Mouse (Mus musculus) heart, embryonic 14.5 days (tissue): Measurements from ENCODE around the gene Rgs6. TPM values are rescaled to one million over a fixed set of nuclear protein-coding genes. Genes with fewer than 3 reads are reported as not detected.
A peak's percentile ranks its signal among the peaks of the same experiment; 100 is the strongest.

Experiments used
- ATAC-seq: fragments of 200-750 bp; cut with Nextera tagmentation; 2 replicates; pipeline ENCODE4 v1.8.0; 2017; ENCODE audit warnings: low read depth, moderate TSS enrichment; ENCODE audit not compliant: insufficient number of reproducible peaks, insufficient read depth, low FRiP score
- H3K27ac ChIP-seq, 2 experiments: fragments of 200-500 bp in 1 of 2; fragments of 300-500 bp in 1 of 2; sonication (generic) in 1 of 2; replicated peaks in 1 of 2; 2 replicates each; pipeline ENCODE4 v1.5.1; 2012 to 2014; ENCODE audit warnings: low read depth in 2 of 2, low read length in 2 of 2, control low read depth in 1 of 2, mild to moderate bottlenecking in 1 of 2, mixed read lengths in 1 of 2; ENCODE audit not compliant: control insufficient read depth in 1 of 2, insufficient read depth in 1 of 2
- H3K27me3 ChIP-seq: fragments of 300-500 bp; sonication (generic); 2 replicates; pipeline ENCODE4 v1.6.1; 2014; ENCODE audit warnings: mild to moderate bottlenecking, low read length, control low read depth; ENCODE audit not compliant: control insufficient read depth, insufficient read depth
- H3K36me3 ChIP-seq: fragments of 300-500 bp; sonication (generic); 2 replicates; pipeline ENCODE4 v1.6.1; 2014; ENCODE audit warnings: mild to moderate bottlenecking, control low read depth, low read length, mixed read lengths; ENCODE audit not compliant: control insufficient read depth, insufficient read depth
- H3K4me1 ChIP-seq, 2 experiments: fragments of 200-500 bp in 1 of 2; fragments of 300-500 bp in 1 of 2; sonication (generic) in 1 of 2; 2 replicates each; pipeline ENCODE4 v1.6.1; 2012 to 2014; ENCODE audit warnings: low read length in 2 of 2, control low read depth in 1 of 2, mixed read lengths in 1 of 2; ENCODE audit not compliant: control insufficient read depth in 2 of 2, insufficient read depth in 2 of 2
- H3K4me2 ChIP-seq: fragments of 300-500 bp; sonication (generic); 2 replicates; pipeline ENCODE4 v1.6.1; 2014; ENCODE audit warnings: mild to moderate bottlenecking, low read length
- H3K4me3 ChIP-seq, 2 experiments: fragments of 200-500 bp in 1 of 2; fragments of 300-500 bp in 1 of 2; sonication (generic) in 1 of 2; 2 replicates each; pipeline ENCODE4 v1.5.1; 2012 to 2014; ENCODE audit warnings: low read length in 2 of 2, mild to moderate bottlenecking in 2 of 2, control low read depth in 1 of 2, low read depth in 1 of 2, moderate library complexity in 1 of 2; ENCODE audit not compliant: control insufficient read depth in 1 of 2, insufficient read depth in 1 of 2
- H3K9ac ChIP-seq: fragments of 300-500 bp; sonication (generic); 2 replicates; pipeline ENCODE4 v1.6.1; 2014; ENCODE audit warnings: mild to moderate bottlenecking, low read length
- H3K9me3 ChIP-seq: fragments of 300-500 bp; sonication (generic); 2 replicates; pipeline ENCODE4 v1.6.1; 2016; ENCODE audit warnings: low read length, control low read depth; ENCODE audit not compliant: control insufficient read depth
- WGBS: fragments of 180-500 bp; shearing (Covaris S2); extraction: QIAGEN DNeasy Blood & Tissue Kit; methylation state at CpG from one replicate; pipeline ENCODE4 v1.1.7; 2014; 5-methylcytosine and 5-hydroxymethylcytosine counted together
- polyA plus RNA-seq: library from polyadenylated mRNA; unstranded; fragments of >200 nt; fragmentation: Nextera tagmentation; extraction: Ambion mirVana; gene quantifications from 2 replicates; pipeline ENCODE4 v1.2.1, GENCODE M21; 2014

Gene Rgs6
- polyA plus RNA-seq, 1 experiment from 2014 or later: 17.8 TPM

GRCm38 (mm10) chr12:82698886-82699527, 110.9 kb downstream of the Rgs6 start:
- peaks cover 0 to 2% of the 10 kb centered on the region in 2 experiments; a peak in 1 of 4 replicates for H3K4me1 ChIP-seq
- no peak for ATAC-seq
- H3K36me3 ChIP-seq: no peaks in the 10 kb centered on the region
- H3K4me2 ChIP-seq: no peak overlapping the region
- H3K4me3 ChIP-seq: no peak overlapping the region
- H3K9me3 ChIP-seq: no peaks in the 10 kb centered on the region
- H3K27ac ChIP-seq: no peak overlapping the region
- H3K9ac ChIP-seq: no peak overlapping the region
- H3K27me3 ChIP-seq: no peaks in the 10 kb centered on the region
- 79% methylated on average over 12 of the region's 12 CpGs for WGBS

- no peaks in the 10 kb centered on the region for H3K36me3 ChIP-seq
- 74% methylated on average over 3 of the region's 3 CpGs for WGBS
- H3K27me3 ChIP-seq: no peaks in the 10 kb centered on the region
- H3K4me1 ChIP-seq: peaks cover 0 to 2% of the 10 kb centered on the region in 2 experiments; a peak in 1 of 4 replicates
- H3K9me3 ChIP-seq: no peaks in the 10 kb centered on the region
- no peak overlapping the region for H3K4me2 ChIP-seq
- H3K4me3 ChIP-seq: no peak overlapping the region
- no peak overlapping the region for H3K9ac ChIP-seq
- ATAC-seq: no peak
- no peak overlapping the region for H3K27ac ChIP-seq
Measured at GRCm38 (mm10) chr12:82699528-82699905, 111.4 kb downstream of the Rgs6 start.

- H3K27ac ChIP-seq: no peak overlapping the region
- H3K4me2 ChIP-seq: no peak overlapping the region
- no peaks in the 10 kb centered on the region for H3K36me3 ChIP-seq
- H3K4me3 ChIP-seq: no peak overlapping the region
- H3K27me3 ChIP-seq: no peaks in the 10 kb centered on the region
- no peak for ATAC-seq
- peaks cover 0 to 2% of the 10 kb centered on the region in 2 experiments; a peak in 1 of 4 replicates for H3K4me1 ChIP-seq
- H3K9me3 ChIP-seq: no peaks in the 10 kb centered on the region
- no peak overlapping the region for H3K9ac ChIP-seq
- WGBS: 79% methylated on average over 10 of the region's 10 CpGs
Measured at GRCm38 (mm10) chr12:82700241-82700640, 112.1 kb downstream of the Rgs6 start.

- Histone ChIP-seq H3K4me3 (no peak overlapping the region), H3K27me3 (no peaks in the 10 kb centered on the region), H3K27ac (no peak overlapping the region), H3K9me3 (no peaks in the 10 kb centered on the region), H3K4me2 (no peak overlapping the region), H3K4me1 (peaks cover 0 to 2% of the 10 kb centered on the region in 2 experiments; a peak in 1 of 4 replicates), H3K9ac (no peak overlapping the region), H3K36me3 (no peaks in the 10 kb centered on the region)
- WGBS: 37% methylated on average over 5 of the region's 5 CpGs
- no peak for ATAC-seq
Measured at GRCm38 (mm10) chr12:82700840-82701239, 112.7 kb downstream of the Rgs6 start.

- Histone ChIP-seq H3K27me3 (no peaks in the 10 kb centered on the region), H3K4me3 (no peak overlapping the region), H3K9ac (no peak overlapping the region), H3K36me3 (no peaks in the 10 kb centered on the region), H3K4me2 (no peak overlapping the region), H3K27ac (no peak overlapping the region), H3K4me1 (peaks cover 0 to 2% of the 10 kb centered on the region in 2 experiments; a peak in 1 of 4 replicates), H3K9me3 (no peaks in the 10 kb centered on the region)
- WGBS: 80% methylated on average over 7 of the region's 7 CpGs
- ATAC-seq: no peak
Measured at GRCm38 (mm10) chr12:82701359-82701758, 113.3 kb downstream of the Rgs6 start.

GRCm38 (mm10) chr12:82710376-82710775, 122.3 kb downstream of the Rgs6 start:
- Histone ChIP-seq H3K27ac (no peak overlapping the region), H3K9me3 (no peaks in the 10 kb centered on the region), H3K4me3 (no peak overlapping the region), H3K4me2 (no peak overlapping the region), H3K9ac (no peak overlapping the region), H3K4me1 (no peaks in the 10 kb centered on the region), H3K36me3 (no peaks in the 10 kb centered on the region), H3K27me3 (no peaks in the 10 kb centered on the region)
- no peak for ATAC-seq

GRCm38 (mm10) chr12:82714284-82714683, 126.2 kb downstream of the Rgs6 start:
- ATAC-seq: no peak
- Histone ChIP-seq H3K27me3 (no peaks in the 10 kb centered on the region), H3K9me3 (no peaks in the 10 kb centered on the region), H3K36me3 (no peaks in the 10 kb centered on the region), H3K4me2 (no peak overlapping the region), H3K4me3 (no peak overlapping the region), H3K9ac (no peak overlapping the region), H3K4me1 (no peaks in the 10 kb centered on the region), H3K27ac (no peak overlapping the region)
- WGBS: 64% methylated on average over 2 of the region's 2 CpGs

GRCm38 (mm10) chr12:82723017-82723540, 135.0 kb downstream of the Rgs6 start:
- no peaks in the 10 kb centered on the region for H3K9me3 ChIP-seq
- H3K9ac ChIP-seq: no peak overlapping the region
- peak overlapping the region; percentile 46 to 62 for H3K27ac ChIP-seq
- ATAC-seq: no peak; the same call in 1 of the 2 replicates
- H3K4me2 ChIP-seq: no peak overlapping the region
- H3K36me3 ChIP-seq: no peaks in the 10 kb centered on the region
- H3K4me1 ChIP-seq: peaks cover 6 to 7% of the 10 kb centered on the region in 2 experiments; a peak in 3 of 4 replicates
- H3K27me3 ChIP-seq: no peaks in the 10 kb centered on the region
- no peak overlapping the region for H3K4me3 ChIP-seq
- 32% methylated on average over 8 of the region's 8 CpGs for WGBS
